Mouse (Mus musculus) MEL (cell line): ENCODE results near the gene Eno2.

ENCODE experiments used
- BHLHE40 ChIP-seq: IDR thresholded peaks from 2 replicates; pipeline ENCODE4 v1.6.1; 2012; ENCODE audit warnings: low read depth, mild to moderate bottlenecking, inconsistent platforms, low read length, improper control_type of control experiment, borderline replicate concordance
- NRF1 ChIP-seq: IDR thresholded peaks from 2 replicates; pipeline ENCODE4 v1.6.1; 2014; ENCODE audit warnings: low read depth, mild to moderate bottlenecking, inconsistent platforms, low read length, improper control_type of control experiment, moderate library complexity; ENCODE audit not compliant: poor library complexity, insufficient read depth, severe bottlenecking
- RAD21 ChIP-seq: IDR thresholded peaks from 2 replicates; pipeline ENCODE4 v1.6.1; 2011; ENCODE audit warnings: mild to moderate bottlenecking, low read depth, low read length, improper control_type of control experiment

DNA sequence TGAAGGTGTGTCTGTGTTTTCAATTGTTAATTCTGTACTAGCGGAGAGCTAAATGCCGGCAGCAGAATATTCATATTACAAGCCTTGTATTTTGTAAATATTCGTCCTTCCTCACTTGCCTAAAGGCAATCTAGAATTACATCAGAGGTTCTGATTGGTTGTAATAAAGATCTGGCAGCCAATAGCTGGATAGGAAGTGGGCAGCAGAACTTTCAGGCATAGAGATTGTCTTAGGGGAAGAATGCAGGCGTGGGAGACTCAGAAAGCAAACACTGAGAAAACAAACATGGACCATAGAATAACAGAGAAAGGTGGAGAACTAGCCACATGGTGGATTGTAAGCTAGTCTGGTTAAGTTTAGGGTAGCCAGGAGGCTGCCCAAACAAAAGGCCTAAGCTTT, 20.6 kb upstream of the Eno2 start:
- TF ChIP-seq BHLHE40 (no peak), RAD21 (no peak), NRF1 (no peak)
